Mouse (Mus musculus): ENCODE results near the gene Hunk.

DNA sequence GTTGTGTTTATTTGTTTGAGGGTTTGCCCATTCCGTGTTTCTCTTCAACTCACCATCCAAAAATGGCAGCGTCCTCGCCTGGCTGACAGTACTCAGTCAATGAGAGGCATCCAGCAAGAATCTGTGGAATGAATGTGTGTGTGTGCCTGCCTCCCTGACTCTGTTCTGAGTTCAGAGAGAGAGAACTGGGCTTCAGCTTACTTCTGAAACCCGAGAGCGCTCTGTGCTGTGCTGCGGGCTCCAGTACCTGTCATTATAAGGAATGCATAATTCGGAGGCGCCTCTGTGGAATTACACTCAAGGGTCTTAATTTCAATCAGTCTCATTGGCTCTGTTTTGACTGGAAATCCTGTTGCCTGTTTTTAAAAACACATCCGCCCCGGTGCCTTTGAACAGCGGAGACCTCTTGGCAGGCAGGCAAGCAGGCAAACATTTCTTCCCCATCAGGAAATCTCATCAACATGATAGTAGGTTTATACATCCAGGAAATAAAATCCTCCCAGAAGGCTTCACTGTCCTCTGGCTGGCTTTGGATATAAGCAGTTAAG, 77.0 kb downstream of the Hunk start:
- TF ChIP-seq CTCF (IDR thresholded peaks at IDR 0.05; ENCODE audit: low read depth) (no peak), EP300 (optimal IDR thresholded peaks at IDR 0.05) (no peak)

Measured in stomach, postnatal 0 days (tissue).